Mouse (Mus musculus): ENCODE results near the gene Trarg1. TPM values are rescaled to one million over a fixed set of nuclear protein-coding genes. Genes with fewer than 3 reads are reported as not detected.
"Not testable (repeated sequence)": the region's sequence is repeated elsewhere in the genome, so short reads cannot be mapped to it uniquely, and the experiment has no call there.

The Trarg1 gene
- total RNA-seq (2021): 1 to 10 TPM; 4.2 to 6.7 TPM

DNA sequence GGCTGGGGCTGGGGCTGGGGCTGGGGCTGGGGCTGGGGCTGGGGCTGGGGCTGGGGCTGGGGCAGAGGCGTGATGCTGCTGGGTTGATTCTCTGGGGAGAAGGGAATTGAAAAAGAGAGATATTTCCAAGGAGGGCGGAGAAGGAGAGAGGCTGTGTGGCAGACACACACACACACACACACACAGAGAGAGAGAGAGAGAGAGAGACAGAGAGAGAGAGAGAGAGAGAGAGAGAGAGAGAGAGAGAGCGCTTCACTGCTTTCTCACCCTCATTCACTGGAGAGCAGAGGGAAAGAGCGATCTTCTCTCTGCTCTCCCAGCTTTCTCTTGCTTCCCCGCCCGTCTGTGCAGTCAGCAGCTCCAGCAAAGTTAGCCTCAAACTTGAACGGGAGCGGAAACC lies at the start of gene Trarg1:
Gene Trarg1, plus strand, starts transcription at position 301 of the 400 bp plus-strand sequence.
- peak; percentile 22 to 28 for DNase-seq
- intact Hi-C loops (cut with DNase I): not testable (repeated sequence)

DNA sequence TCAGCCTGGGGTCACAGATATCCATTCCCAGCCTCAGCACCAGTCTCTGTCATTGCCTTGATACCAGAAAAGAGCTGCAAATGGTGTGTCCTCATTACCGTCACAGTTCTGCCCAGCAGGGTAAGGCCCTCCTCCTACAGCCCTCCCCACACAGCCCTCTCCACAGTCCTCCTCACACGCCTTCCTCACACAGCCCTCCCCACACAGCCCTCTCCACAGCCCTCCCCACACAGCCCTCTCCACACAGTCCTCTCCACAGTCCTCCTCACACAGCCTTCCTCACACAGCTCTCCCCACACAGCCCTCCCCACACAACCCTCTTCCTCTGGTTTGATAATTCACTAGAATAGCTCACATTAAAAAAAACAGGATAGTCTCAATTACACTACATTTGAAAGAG lies 49.6 kb upstream of the Trarg1 start:
- DNase-seq: no peak
- intact Hi-C loops (cut with DNase I): no loop called here

DNA sequence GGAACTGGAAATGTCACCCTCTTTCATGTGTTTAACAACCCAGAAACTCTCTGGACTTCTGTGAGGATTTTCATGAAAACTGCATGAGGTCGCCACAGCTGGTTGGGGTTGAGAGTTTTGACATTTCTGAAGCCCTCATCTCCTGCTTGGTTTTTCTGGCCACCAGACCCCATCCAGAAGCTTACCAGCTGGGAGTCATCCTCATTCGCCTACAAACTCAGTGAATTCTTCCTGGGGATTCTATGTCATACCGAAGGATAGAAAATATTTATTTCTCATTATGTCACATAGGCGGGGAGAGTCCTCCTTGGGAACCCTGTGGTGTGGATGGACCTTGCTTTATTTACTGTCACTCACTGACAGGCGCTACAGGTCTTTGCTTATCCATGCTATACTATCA lies 49.1 kb upstream of the Trarg1 start:
- no peak for DNase-seq
- intact Hi-C loops (cut with DNase I): no loop called here

DNA sequence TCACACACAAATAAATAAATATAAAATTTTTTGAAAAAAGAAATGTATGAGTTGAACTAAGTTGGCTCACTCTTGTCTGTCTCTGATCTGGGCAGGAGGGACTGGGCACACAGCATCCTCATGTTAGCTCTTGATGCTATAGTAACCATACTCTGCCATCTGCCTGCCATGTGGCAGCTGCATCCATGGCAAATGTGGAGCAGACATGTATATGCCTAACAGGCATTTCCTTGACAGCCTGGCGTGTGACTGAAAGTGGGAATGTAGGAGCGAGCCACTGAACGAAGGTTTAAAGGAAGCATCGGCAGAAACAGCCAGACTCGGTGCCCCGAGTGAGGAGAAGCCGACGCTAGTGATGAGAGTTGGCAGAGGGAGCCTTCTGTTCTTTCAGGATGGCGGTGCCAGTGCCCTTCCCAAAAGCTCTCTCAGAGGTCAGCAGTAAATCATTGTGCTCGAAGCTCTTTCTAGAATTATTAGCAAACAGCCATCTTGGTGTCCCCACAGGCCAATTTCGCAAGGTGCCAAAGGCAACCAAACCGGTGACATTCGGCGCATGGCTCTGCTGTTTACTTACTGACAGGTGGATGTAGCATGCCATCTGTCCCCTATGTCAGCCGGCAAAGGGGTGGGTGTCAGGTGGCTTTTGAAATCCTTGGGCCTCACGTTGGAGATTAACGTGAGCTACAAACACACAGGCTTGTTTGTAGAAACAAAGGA lies 40.2 kb upstream of the Trarg1 start:
- intact Hi-C loops (cut with DNase I): no loop called here
- no peak for DNase-seq

DNA sequence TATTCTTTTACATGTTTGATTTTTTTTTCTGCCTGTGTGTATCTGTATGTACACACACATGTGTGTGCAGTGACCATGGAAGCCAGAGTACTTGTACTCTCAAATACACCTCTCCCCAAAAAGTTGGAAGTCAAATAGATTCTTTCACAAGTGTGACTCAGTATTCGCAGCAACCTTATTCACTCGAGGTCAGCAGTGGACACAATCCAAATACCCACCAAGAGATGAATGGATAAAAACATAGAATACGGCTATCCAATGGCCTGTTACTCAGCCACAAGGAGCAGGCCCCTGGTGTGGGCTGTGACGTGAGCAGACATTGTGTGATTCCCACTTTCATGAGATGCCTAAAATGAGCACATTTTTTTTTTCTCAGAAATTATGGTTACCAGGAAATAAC lies 39.4 kb upstream of the Trarg1 start:
- intact Hi-C loops (cut with DNase I): loop anchor here (10.0 kb wide), 1 partner anchor 95 kb away; no protein-coding TSS in a partner anchor
- DNase-seq: no peak

DNA sequence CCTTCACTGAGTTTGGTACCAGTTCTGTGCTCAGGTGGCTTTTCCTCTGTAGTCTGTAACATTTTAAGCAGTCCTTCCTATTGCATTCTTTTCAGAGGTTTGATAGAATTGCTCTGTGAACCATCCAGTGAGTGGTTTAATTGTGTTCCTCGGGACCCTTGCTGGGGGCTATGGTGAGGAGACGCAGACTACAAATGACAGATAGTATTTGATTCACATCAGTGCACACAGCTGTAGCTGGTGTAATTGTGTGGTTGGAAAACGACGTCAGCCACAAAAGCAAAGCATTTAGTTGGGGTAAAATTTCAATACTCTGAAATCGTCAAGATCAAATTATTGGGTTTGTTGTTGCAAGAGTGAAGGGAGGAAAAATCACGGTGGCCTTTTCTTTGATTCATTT lies 35.4 kb upstream of the Trarg1 start:
- intact Hi-C loops (cut with DNase I): loop anchor here (10.0 kb wide), 1 partner anchor 99 kb away; no protein-coding TSS in a partner anchor
- no peak for DNase-seq

DNA sequence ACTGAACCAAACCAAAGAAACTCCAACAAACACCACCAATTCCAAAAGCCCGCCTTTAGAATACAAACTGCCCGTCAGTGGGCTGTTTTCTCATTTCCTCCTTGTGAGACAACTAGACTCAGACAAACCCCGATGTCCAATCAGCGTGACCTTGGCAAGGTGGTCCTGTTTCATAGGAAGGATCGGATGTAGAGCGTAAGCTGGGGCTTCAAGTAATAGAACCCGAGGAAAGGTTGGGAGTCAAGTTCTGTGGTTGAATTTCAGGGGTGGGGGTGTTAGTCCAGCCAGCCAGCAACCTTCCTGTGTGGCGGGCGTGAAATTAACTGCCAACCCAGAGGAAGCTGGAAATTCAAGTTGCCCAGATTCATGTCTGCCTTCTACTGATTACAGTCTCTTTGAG lies 34.6 kb upstream of the Trarg1 start:
- intact Hi-C loops (cut with DNase I): loop anchor here (5.0 to 10.0 kb wide), 3 partner anchors 63 to 123 kb away; no protein-coding TSS in a partner anchor
- DNase-seq: no peak

DNA sequence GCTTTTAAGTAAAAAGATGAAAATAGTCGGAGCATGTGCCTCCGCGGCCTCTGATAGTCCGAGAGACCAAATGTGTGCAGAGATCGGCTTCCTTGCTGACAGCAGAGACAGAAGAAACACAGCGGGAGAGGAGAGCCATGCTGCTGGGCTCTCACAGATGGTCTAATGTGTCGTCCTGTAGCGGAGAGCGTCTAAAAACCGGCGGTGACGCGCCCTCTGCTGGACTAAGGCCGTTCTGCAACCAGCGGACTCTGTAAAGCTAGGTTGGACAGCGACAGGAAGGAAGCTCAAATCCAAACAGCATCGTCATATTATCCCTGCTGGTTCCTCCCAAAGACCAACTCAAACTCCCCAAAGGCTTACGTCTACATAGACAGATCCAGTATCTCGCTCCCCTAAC lies 33.7 kb upstream of the Trarg1 start:
- DNase-seq: peak; percentile 92 to 95
- intact Hi-C loops (cut with DNase I): loop anchor here (5.0 to 10.0 kb wide), 3 partner anchors 64 to 124 kb away; no protein-coding TSS in a partner anchor

DNA sequence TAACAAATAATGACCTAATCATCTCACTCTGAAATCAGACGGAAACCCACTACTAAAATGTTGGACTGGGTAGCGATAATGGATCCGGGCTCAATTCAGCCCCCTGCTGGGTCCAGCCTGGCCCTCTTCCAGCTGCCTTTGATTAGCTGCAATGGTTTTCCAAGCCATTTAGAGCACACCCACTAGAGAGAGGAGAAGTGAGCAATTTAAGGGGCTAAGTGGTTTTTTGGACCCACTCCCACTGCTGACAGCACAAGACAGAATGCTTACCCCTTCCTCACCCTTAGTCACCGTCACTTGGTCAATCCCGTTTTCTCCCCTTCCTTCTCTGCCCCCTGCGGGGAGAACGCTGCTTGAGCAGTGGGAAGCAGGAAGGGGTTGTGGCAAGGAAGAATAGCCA lies 32.5 kb upstream of the Trarg1 start:
- no peak for DNase-seq
- intact Hi-C loops (cut with DNase I): loop anchor here (5.0 to 10.0 kb wide), 3 partner anchors 65 to 125 kb away; no protein-coding TSS in a partner anchor

DNA sequence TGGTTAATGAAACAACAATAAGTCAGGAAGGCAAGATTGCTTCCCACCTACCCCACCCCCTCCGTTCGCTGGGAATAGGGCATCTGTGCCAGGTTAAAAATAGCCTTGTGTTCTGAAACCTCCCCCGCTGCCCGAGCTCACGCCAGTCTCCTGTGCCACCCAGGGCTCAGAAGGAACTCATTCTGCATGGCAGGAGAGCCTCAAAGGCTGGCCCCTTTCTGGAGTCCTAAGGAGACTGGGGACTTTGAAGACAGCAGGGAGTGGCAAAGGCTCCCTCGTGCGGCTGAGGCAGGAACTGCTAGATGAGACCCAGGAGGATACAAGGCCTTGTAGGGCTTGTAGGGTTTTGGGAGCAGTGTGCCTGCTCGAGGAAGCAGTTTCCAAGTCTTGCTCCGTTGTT lies 32.1 kb upstream of the Trarg1 start:
- intact Hi-C loops (cut with DNase I): loop anchor here (5.0 to 10.0 kb wide), 3 partner anchors 65 to 125 kb away; no protein-coding TSS in a partner anchor
- peak; percentile 69 to 79 for DNase-seq

DNA sequence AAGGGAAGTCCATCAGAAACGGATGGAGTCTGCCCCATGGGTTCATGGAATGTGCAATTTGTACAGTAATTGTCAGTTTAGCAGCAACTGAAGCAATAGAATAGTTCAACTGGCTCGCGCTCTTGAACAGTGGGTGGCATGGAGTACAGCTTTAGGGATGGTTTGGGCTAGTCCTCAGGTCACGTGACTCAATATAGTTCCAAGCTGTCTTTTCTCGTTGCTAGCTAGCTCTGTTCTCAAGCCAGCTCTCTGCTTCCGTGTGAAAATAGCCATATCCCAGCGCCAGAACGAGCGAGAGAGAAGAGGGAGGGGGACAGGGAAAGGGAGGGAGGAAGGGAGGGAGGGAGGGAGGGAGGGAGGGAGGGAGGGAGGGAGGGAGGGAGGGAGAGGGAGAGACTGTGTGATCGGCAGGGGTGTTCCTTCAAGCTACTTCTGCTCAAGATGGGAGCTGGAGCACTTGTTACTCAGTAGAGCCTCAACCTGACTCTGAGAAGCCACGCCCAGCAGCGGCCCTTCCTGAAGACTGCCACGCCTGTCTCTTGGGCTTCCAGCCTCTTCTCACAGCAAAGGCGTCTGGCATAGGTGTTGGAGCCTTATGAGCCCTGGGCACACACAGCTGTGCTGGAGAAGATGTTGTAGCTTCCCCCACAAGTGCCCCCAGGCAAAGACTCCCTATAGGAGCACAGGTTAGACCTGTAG lies 28.6 kb upstream of the Trarg1 start:
- intact Hi-C loops (cut with DNase I): no loop called here
- no peak for DNase-seq

DNA sequence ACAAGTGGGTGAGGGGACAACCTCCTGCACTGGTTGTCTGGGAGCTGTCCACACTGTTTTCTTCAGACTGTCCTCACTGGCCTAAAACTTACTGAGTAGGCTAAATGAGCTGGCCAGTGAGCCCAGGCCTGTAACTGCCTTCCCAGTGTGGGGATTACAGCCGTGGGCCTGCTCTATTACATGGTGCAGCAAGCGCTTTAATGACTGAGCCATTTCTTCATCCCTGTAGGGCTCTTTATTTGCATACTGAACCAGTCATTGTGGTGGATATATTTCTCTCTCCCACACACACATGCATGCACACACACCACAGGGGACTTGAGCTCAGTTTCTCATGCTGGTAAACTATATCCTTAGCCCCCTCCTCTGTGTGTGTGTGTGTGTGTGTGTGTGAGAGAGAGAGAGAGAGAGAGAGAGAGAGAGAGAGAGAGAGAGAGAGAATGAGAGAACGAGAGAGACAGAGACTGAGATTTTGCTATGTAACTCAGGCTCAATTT lies 26.7 kb upstream of the Trarg1 start:
- intact Hi-C loops (cut with DNase I): no loop called here

DNA sequence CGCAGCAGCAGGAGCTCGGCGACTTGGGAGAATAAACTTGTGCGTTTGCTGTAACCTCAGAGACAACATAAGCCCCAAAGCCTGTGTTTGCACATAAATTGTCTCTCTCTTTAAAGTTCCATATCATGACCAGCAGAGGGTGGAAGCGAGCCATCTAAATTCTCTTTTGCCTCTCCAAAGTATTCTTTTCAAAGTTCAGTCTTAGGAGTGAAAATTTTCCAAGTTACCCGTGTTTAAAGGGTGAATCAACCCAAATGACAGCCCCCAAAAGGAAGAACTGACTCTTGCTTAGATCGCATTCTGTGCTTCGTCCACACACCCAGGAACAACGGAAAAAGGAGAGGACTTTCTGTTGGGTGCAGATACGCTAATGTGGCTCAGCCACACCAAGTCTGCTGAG lies 24.5 kb upstream of the Trarg1 start:
- intact Hi-C loops (cut with DNase I): no loop called here
- peak; percentile 48 to 71 for DNase-seq

More for the DNA sequence above, 26.7 kb upstream of the Trarg1 start:
- no peak for DNase-seq

DNA sequence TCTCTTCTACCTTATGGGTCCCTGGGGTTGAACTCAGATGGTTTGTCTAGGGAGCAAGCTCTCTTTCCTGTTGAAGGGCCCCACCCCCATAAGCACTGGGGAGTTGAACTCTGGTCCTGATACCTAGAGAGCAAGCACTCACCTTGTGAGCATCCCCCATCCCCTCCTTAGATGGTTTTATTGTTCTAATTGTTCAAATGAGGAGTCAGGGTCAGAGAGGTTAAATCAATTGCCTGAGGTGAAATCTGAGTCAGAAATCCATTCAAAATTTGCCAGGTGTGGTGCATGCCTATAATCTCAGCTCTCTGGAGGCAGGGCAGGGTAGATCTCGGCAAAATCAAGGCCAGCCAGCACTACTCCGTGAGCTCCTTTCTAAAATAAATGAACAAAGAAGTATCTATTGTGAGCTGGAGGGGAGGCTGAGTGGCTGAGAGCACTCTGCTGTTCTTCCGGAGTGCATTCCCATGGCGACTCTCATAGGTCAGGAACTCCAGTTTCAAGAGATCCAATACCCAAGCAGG lies 22.1 kb upstream of the Trarg1 start:
- no peak for DNase-seq
- intact Hi-C loops (cut with DNase I): no loop called here

DNA sequence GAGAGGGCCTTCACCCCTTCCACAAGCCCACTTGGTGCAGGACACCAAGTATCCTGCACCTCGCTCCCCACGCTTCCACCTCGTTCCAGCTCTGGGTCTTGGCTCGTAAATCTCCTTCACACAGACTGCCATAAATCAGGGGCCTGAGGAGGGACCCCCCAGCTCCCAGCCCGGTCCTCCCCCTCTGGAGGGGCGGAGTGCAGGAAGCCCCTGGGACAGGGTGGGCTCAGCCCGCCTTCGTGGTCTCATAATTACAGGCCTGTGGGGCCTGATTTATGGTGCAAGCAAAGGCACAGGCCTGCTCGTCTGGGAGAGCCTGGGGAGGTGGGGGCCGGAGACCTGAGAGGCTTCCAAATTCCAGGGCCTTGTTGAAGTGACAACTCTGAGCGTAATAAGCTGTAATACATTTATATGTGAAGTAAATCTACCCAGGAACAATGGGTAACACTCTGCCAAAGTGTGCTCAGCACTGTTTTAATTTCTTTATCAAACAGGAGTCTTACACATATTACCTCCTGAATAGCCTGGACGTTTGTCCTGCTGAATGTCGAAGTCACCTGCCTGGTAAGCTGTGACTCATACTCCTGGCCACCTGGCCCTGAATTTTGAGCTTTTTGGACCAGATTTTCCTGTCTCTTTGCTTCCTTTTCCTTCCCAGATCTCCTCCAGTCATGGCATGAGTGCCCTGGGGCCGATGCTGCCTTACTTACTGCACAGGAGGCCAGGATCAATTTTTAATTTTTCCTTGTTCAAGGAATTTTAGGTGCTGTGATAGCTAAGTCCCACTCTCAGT lies 20.3 kb upstream of the Trarg1 start:
- DNase-seq: no peak
- intact Hi-C loops (cut with DNase I): no loop called here

DNA sequence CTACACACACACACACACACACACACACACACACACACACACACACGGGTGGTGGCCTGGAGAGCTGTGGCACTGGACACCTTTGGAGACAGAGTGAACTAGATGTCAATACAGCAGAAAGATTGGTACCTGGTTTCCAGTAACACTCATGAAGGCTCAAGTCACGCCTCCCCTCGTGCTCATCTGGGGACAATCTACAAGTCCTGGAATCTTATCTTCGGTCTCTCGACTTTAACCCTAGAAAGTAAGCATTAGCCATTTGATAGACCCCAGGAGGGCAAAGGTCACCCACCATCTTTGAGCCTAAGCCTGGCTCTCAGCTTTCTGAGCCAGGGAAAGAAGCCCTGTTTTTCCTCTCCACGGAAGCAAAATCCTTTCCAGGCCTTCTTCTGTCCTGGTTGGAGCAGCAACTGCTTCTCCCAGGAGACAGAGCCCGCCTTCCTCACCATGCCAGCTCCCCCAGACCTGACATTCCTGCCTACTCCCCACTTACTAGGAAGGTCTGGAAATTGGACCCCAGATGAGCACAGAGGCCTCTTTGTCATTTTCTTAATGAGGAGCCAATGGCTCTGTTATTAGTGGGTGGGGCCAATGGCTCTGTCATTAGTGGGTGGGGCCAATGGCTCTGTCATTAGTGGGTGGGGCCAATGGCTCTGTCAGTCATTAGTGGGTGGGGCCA lies 17.7 kb upstream of the Trarg1 start:
- intact Hi-C loops (cut with DNase I): no loop called here
- no peak for DNase-seq

DNA sequence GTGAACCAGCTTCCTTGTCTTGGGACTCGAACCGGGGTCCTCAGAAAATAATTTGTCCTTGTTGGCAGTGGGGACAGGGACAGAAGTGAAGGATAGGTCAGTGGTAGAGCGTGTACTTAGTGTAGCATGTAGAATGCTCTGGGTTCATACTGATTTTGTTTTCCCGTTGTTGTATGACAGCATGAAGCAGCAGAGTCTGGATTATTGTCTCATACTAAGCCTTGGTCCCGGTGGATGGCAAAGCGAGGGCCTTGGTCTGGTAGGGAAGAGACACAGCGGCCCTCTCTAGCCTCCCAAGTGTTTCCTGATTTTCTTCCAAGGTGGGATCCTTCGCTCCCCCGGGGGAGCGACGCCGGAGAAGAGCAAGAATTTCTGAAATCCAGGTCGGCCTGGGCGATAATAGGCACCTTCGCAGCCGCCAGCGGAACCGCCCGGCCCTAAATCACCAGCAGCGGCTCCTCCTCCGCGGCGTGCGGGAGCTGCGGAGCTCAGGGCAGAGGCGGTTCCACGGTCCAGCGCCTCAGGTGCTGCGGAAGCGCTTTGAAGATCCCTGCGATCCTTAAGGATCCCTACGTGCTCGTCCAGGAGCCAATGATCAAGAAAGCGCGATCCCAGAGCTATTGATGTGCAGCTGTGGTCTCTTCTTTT lies 13.5 kb upstream of the Trarg1 start:
- intact Hi-C loops (cut with DNase I): no loop called here
- DNase-seq: no peak

DNA sequence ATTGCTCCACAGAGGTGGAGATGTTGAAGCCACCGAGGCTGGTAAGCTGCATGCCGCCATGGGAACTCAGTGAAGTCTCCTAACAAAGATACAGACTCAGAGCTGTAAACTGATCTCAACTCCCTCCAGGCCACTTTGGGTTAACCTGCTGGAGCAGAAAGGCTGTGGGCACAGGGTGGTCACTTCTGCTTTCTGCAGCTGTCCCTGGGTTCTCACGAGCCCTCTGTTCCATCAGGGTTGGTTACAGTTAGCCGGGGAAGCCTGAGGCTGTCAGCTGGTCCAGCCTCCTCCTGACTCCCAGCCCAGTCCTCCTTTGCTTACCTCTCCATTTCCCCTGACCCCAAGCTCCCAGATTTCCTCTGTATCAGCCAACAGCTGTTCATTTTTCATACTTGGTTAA lies 11.8 kb upstream of the Trarg1 start:
- intact Hi-C loops (cut with DNase I): no loop called here
- DNase-seq: no peak

DNA sequence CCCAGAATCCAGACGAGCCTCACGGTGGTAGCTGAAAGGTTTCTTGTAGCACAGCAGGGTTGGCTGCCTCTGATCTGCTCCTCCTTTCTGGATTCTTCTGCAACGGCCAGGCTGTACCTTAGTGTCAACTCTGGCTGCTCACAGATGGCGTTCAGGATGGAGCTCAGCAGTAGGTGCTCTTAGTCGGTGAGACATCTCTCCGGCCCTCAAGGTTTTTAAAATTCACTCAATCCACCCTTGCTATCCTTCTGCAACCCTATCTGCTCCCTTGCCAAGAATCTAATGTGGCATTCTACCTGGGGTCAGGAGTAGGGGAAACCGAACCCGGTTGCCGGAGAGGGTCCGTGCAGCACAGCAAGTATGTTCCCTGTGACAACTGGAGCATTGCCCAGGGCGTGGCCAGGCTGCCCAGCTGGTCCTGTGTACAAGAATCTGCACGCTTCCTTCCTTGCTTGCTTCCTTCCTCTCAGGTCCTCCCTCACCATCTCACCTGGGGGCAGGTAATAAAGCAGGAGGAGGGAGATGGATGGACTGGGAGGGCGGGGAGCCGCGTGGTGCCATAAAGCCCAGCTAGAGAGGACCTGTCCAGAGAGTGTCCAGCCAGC lies 7.6 kb upstream of the Trarg1 start, which contains the start of gene Bhlha9:
Gene Bhlha9, plus strand, starts transcription at position 600 of the 605 bp plus-strand sequence.
- intact Hi-C loops (cut with DNase I): no loop called here
- no peak for DNase-seq
